Mouse (Mus musculus) mesoderm, embryonic 11.5 days (tissue): ENCODE results near the gene Shkbp1.

Experiments
- DNase-seq: peaks from one replicate; pipeline ENCODE4 v3.0.0-alpha.2; 2012; ENCODE audit warnings: low read depth, low spot score

The Shkbp1 gene

GRCm38 (mm10) chr7:27333316-27333941 is 22.4 kb downstream of the Shkbp1 start:
- DNase-seq, result no peak

GRCm38 (mm10) chr7:27332353-27333199 is 23.2 kb downstream of the Shkbp1 start:
- peak; percentile 81 for DNase-seq

GRCm38 (mm10) chr7:27331854-27332253 is 24.0 kb downstream of the Shkbp1 start:
- DNase-seq, result no peak

- no peak for DNase-seq
Observed at GRCm38 (mm10) chr7:27331541-27331851, 24.3 kb downstream of the Shkbp1 start.

GRCm38 (mm10) chr7:27330709-27331540 is 24.9 kb downstream of the Shkbp1 start:
- peak; percentile 78 for DNase-seq

- no peak for DNase-seq
Observed at GRCm38 (mm10) chr7:27329981-27330380, 25.8 kb downstream of the Shkbp1 start.

GRCm38 (mm10) chr7:27329326-27329947 is 26.4 kb downstream of the Shkbp1 start:
- peak; percentile 81 for DNase-seq

- DNase-seq, result no peak
Observed at GRCm38 (mm10) chr7:27328648-27329047, 27.2 kb downstream of the Shkbp1 start.

GRCm38 (mm10) chr7:27328161-27328560 is 27.7 kb downstream of the Shkbp1 start:
- DNase-seq, result no peak

- no peak for DNase-seq
Observed at GRCm38 (mm10) chr7:27327500-27327899, 28.3 kb downstream of the Shkbp1 start.

- DNase-seq, result no peak
Observed at GRCm38 (mm10) chr7:27326101-27326880, 29.5 kb downstream of the Shkbp1 start.

GRCm38 (mm10) chr7:27325697-27326096 is 30.1 kb downstream of the Shkbp1 start:
- peak; percentile 57 for DNase-seq

GRCm38 (mm10) chr7:27324928-27325327 is 30.9 kb downstream of the Shkbp1 start:
- no peak for DNase-seq

- no peak for DNase-seq
Observed at GRCm38 (mm10) chr7:27324161-27324560, 31.7 kb downstream of the Shkbp1 start.

- DNase-seq, result no peak
Observed at GRCm38 (mm10) chr7:27323001-27323400, 32.8 kb downstream of the Shkbp1 start.

GRCm38 (mm10) chr7:27322291-27322690 is 33.5 kb downstream of the Shkbp1 start:
- no peak for DNase-seq

GRCm38 (mm10) chr7:27319411-27319810 is 36.4 kb downstream of the Shkbp1 start:
- DNase-seq, result no peak

- DNase-seq, result no peak
Observed at GRCm38 (mm10) chr7:27315958-27316357, 39.9 kb downstream of the Shkbp1 start.

- no peak for DNase-seq
Observed at GRCm38 (mm10) chr7:27314393-27314792, 41.4 kb downstream of the Shkbp1 start.

GRCm38 (mm10) chr7:27311651-27312284 is 44.1 kb downstream of the Shkbp1 start:
- no peak for DNase-seq
